In genomic region chr2:178154576-178154975, GRCm38 (mm10) we compare ENCODE assay signal across 10 mouse cellular contexts. TPM values are rescaled to one million over a fixed set of nuclear protein-coding genes. Genes with fewer than 3 reads are reported as not detected.
DNase-seq lines count a peak whose midpoint lies in the region; ATAC-seq lines count a peak whose summit lies in the region.
"Had no signal": no experiment of that assay in that cellular context is flagged by ENCODE, and none has a peak within 500 bp of the region (broad histone marks: within the 10 kb centered on the region; RNA-seq: fewer than 3 reads in every experiment).

No protein-coding gene starts in this region.

- H3K4me3 ChIP-seq in midbrain, embryonic 11.5 days (ENCODE audit: low read depth, low read length), result no peak overlapping the region
- no peak overlapping the region for H3K4me3 ChIP-seq in midbrain, embryonic 10.5 days
- H3K4me3 ChIP-seq in forebrain, embryonic 13.5 days, result no peak overlapping the region
- H3K4me3 ChIP-seq in limb, embryonic 12.5 days (replicated peaks), result no peak overlapping the region

- H3K4me2 ChIP-seq in midbrain, embryonic 11.5 days, result no peak overlapping the region
- H3K4me2 ChIP-seq in forebrain, embryonic 13.5 days, result no peak overlapping the region
- H3K4me2 ChIP-seq in limb, embryonic 12.5 days, result no peak overlapping the region

- DNase-seq in midbrain, embryonic 11.5 days (ENCODE audit: low spot score, missing footprints), result no peak
- no peak for DNase-seq in midbrain, embryonic 10.5 days (ENCODE audit: low spot score)
- peak; percentile 46 for DNase-seq in right cerebral cortex, postnatal 25 days
- no peak for DNase-seq in spleen, postnatal 36 days (ENCODE audit: low spot score in 2 of 2)
- DNase-seq in adrenal gland, postnatal 4 days (ENCODE audit: low spot score in 2 of 2), result no peak
- DNase-seq: heart, adult 11 months had no signal

- WGBS in midbrain, embryonic 11.5 days, result 47% methylated on average over 4 of the region's 4 CpGs
- 39% methylated on average over 4 of the region's 4 CpGs for WGBS in midbrain, embryonic 10.5 days
- WGBS in forebrain, embryonic 13.5 days, result 25% methylated on average over 4 of the region's 4 CpGs
- 51% methylated on average over 4 of the region's 4 CpGs for WGBS in limb, embryonic 12.5 days

- 0 out of 2 replicates have a peak, but pooled peaks have one; percentile 22 for ATAC-seq in midbrain, embryonic 11.5 days (ENCODE audit: low FRiP score)
- peak; percentile 87 for ATAC-seq in forebrain, embryonic 13.5 days
- ATAC-seq in limb, embryonic 12.5 days (ENCODE audit: insufficient number of reproducible peaks, insufficient read depth, low FRiP score, low TSS enrichment, low read depth), result peak; percentile 61; the same call in 1 of the 2 replicates
- no peak for ATAC-seq in megakaryocyte-erythroid progenitor cell, adult 5-6 weeks (replicated peaks; ENCODE audit: low FRiP score, low TSS enrichment, poor library complexity, severe bottlenecking)
- ATAC-seq: intestine, embryonic 16.5 days had no signal

- no peaks in the 10 kb centered on the region; the same call in 1 of the 2 replicates for H3K27me3 ChIP-seq in midbrain, embryonic 11.5 days (ENCODE audit: control insufficient read depth, insufficient read depth, low read length)
- H3K27me3 ChIP-seq in midbrain, embryonic 10.5 days (ENCODE audit: low read depth, poor library complexity, severe bottlenecking), result no peaks in the 10 kb centered on the region
- no peaks in the 10 kb centered on the region for H3K27me3 ChIP-seq in forebrain, embryonic 13.5 days
- no peaks in the 10 kb centered on the region for H3K27me3 ChIP-seq in limb, embryonic 12.5 days

- no peak overlapping the region for H3K9ac ChIP-seq in midbrain, embryonic 11.5 days (ENCODE audit: low read length)
- 0 out of 2 replicates have a peak overlapping the region, but pooled peaks have one; percentile 32 for H3K9ac ChIP-seq in forebrain, embryonic 13.5 days
- H3K9ac ChIP-seq in limb, embryonic 12.5 days (replicated peaks), result no peak overlapping the region

- no peak overlapping the region for H3K27ac ChIP-seq in midbrain, embryonic 11.5 days (ENCODE audit: low read depth, low read length)
- H3K27ac ChIP-seq in midbrain, embryonic 10.5 days (replicated peaks), result no peak overlapping the region
- H3K27ac ChIP-seq in forebrain, embryonic 13.5 days, result peak overlapping the region; percentile 63
- H3K27ac ChIP-seq in limb, embryonic 12.5 days, result no peak overlapping the region; the same call in 1 of the 2 replicates

- no peaks in the 10 kb centered on the region for H3K36me3 ChIP-seq in midbrain, embryonic 11.5 days (ENCODE audit: control insufficient read depth, insufficient read depth, low read length)
- H3K36me3 ChIP-seq in midbrain, embryonic 10.5 days, result no peaks in the 10 kb centered on the region
- no peaks in the 10 kb centered on the region for H3K36me3 ChIP-seq in forebrain, embryonic 13.5 days (ENCODE audit: poor library complexity, severe bottlenecking)
- H3K36me3 ChIP-seq in limb, embryonic 12.5 days, result no peaks in the 10 kb centered on the region

- H3K4me1 ChIP-seq in midbrain, embryonic 11.5 days (ENCODE audit: control insufficient read depth, insufficient read depth, low read length), result no peaks in the 10 kb centered on the region
- H3K4me1 ChIP-seq in midbrain, embryonic 10.5 days, result no peaks in the 10 kb centered on the region
- H3K4me1 ChIP-seq in forebrain, embryonic 13.5 days, result peaks cover 17% of the 10 kb centered on the region
- peaks cover 11% of the 10 kb centered on the region for H3K4me1 ChIP-seq in limb, embryonic 12.5 days (replicated peaks)

- H3K9me3 ChIP-seq in midbrain, embryonic 11.5 days (ENCODE audit: control insufficient read depth, low read length), result no peaks in the 10 kb centered on the region
- no peaks in the 10 kb centered on the region for H3K9me3 ChIP-seq in midbrain, embryonic 10.5 days (replicated peaks)
- no peaks in the 10 kb centered on the region for H3K9me3 ChIP-seq in forebrain, embryonic 13.5 days (replicated peaks)
- H3K9me3 ChIP-seq in limb, embryonic 12.5 days, result no peaks in the 10 kb centered on the region

RNA-seq across cellular contexts. Expression of gene Phactr3, which starts 35.8 kb away (rescaled TPM):
- 11.7 and 13.9 TPM in 2 replicates for polyA plus RNA-seq in midbrain, embryonic 11.5 days (2014; fragmentation: Nextera tagmentation; extraction: Ambion mirVana)
- 5.8 and 6.7 TPM in 2 replicates for polyA plus RNA-seq in midbrain, embryonic 10.5 days (2016; fragmentation: Nextera tagmentation; extraction: Ambion mirVana)
- polyA plus RNA-seq in forebrain, embryonic 13.5 days (2015; fragmentation: Nextera tagmentation; extraction: Ambion mirVana), result 27.0 and 29.9 TPM in 2 replicates
- 2.3 and 2.7 TPM in 2 replicates for polyA plus RNA-seq in limb, embryonic 12.5 days (2016; fragmentation: Nextera tagmentation; extraction: Ambion mirVana)
- 1 to 10 TPM; 7.3 to 8.2 TPM for total RNA-seq in adrenal gland, postnatal 4 days (2021)
- total RNA-seq in megakaryocyte-erythroid progenitor cell, adult 5-6 weeks (2014; fragmentation: Nextera tagmentation), result 0.37 TPM in 1 of 2 replicates, not detected in the other
- total RNA-seq in megakaryocyte-erythroid progenitor cell, adult 5-6 weeks (2017), result 6.8 TPM in 1 of 2 replicates, not detected in the other
